ENCODE assay signal across 8 mouse cellular contexts in the genomic region with DNA sequence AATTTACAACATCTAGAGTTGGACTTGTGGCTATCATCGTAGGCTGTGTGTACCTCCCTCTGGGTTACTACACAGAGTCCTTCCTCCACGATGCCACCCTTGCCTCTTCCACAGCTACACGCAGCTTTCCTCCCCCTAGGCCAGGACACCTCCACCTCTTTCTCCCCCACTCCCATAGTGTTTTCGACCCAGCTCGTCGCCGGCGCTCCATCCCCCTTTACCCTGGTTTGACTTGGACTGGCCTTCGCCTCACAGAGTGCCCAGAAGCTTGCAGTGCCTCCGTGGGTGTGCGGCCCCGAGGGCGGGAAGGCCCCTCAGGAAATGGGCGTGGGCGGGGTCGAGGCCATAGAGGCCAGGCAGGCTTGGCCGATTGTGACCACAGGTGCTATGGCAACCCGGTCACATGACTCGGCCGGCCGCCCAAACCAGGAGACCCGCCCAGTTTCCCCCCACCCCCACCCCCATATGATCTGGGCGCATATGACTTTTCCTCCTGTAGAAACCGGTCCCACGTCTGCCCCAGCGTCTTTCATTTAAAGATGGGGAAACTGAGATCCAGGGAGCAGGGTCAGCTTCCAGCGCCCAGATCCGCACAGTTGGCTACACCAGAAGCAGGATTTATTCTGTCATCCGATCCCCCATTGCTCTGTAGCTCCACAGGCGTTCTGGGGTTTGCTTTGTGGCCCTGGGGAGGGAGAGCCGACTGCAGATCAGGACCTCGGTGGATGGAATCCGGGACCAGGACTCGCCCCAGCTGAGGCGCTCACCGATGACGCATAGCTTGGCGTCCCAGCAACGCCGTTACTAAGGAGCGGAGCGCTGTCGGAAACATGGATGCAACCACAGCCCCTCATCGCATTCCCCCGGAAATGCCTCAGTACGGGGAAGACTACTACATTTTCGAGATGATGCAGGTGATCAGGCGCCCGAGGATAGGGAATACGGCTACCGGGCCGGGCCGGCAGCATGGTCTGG. TPM values are rescaled to one million over a fixed set of nuclear protein-coding genes. Genes with fewer than 3 reads are reported as not detected.
DNase-seq lines count a peak whose midpoint lies in the region; ATAC-seq lines count a peak whose summit lies in the region.

Gene Spaca9, minus strand, starts transcription at position 367 of the 975 bp plus-strand sequence.
Gene Ak8, plus strand, starts transcription at position 804 of the 975 bp plus-strand sequence.

- peaks cover 8% of the 10 kb centered on the region for H3K4me1 ChIP-seq in embryonic facial prominence, embryonic 13.5 days
- peaks cover 22% of the 10 kb centered on the region for H3K4me1 ChIP-seq in heart, embryonic 10.5 days
- peaks cover 28% of the 10 kb centered on the region for H3K4me1 ChIP-seq in kidney, embryonic 15.5 days

- ATAC-seq in embryonic facial prominence, embryonic 13.5 days (ENCODE audit: insufficient number of reproducible peaks, insufficient read depth, low FRiP score, low TSS enrichment, low read depth) = peak; percentile 72
- peak; percentile 86 for ATAC-seq in kidney, embryonic 15.5 days (replicated peaks; ENCODE audit: low FRiP score)
- peak; percentile 33; the same call in 1 of the 2 replicates for ATAC-seq in monocyte, adult 5-6 weeks (replicated peaks; ENCODE audit: insufficient number of reproducible peaks, low FRiP score, low TSS enrichment, poor library complexity, severe bottlenecking)

- H3K4me2 ChIP-seq in embryonic facial prominence, embryonic 13.5 days = peak within 1 kb of the TSS; percentile 91
- peak within 1 kb of the TSS; percentile 64 for H3K4me2 ChIP-seq in kidney, embryonic 15.5 days

- no peaks in the 10 kb centered on the region for H3K9me3 ChIP-seq in embryonic facial prominence, embryonic 13.5 days
- no peaks in the 10 kb centered on the region for H3K9me3 ChIP-seq in heart, embryonic 10.5 days
- H3K9me3 ChIP-seq in kidney, embryonic 15.5 days (replicated peaks) = no peaks in the 10 kb centered on the region

- peak within 1 kb of the TSS; percentile 79 for H3K9ac ChIP-seq in embryonic facial prominence, embryonic 13.5 days
- peak within 1 kb of the TSS; percentile 68 for H3K9ac ChIP-seq in kidney, embryonic 15.5 days

- DNase-seq in 3T3-L1 (ENCODE audit: low read depth, low spot score) (peak; percentile 83), liver (peak; percentile 73)
- DNase-seq in adrenal gland, postnatal 36 days = peak; percentile 87 to 88
- peak; percentile 97 for DNase-seq in heart, embryonic 10.5 days (ENCODE audit: low spot score)
- peak; percentile 78 to 81 for DNase-seq in spleen, postnatal 36 days (ENCODE audit: low spot score in 2 of 2)

- peak within 1 kb of the TSS; percentile 64; the same call in 1 of the 2 replicates for H3K27ac ChIP-seq in embryonic facial prominence, embryonic 13.5 days
- peak within 1 kb of the TSS; percentile 81 for H3K27ac ChIP-seq in heart, embryonic 10.5 days
- peak within 1 kb of the TSS; percentile 82 for H3K27ac ChIP-seq in kidney, embryonic 15.5 days

- peak within 1 kb of the TSS; percentile 65 for H3K4me3 ChIP-seq in embryonic facial prominence, embryonic 13.5 days
- H3K4me3 ChIP-seq in heart, embryonic 10.5 days = peak within 1 kb of the TSS; percentile 79
- peak within 1 kb of the TSS; percentile 61 for H3K4me3 ChIP-seq in kidney, embryonic 15.5 days (replicated peaks)

- WGBS in embryonic facial prominence, embryonic 13.5 days = 2% methylated on average over 53 of the region's 53 CpGs
- WGBS in heart, embryonic 10.5 days = under 1% methylated on average over 53 of the region's 53 CpGs
- WGBS in kidney, embryonic 15.5 days = under 1% methylated on average over 53 of the region's 53 CpGs

- H3K27me3 ChIP-seq in embryonic facial prominence, embryonic 13.5 days = no peaks in the 10 kb centered on the region
- peaks cover 14% of the 10 kb centered on the region for H3K27me3 ChIP-seq in heart, embryonic 10.5 days (ENCODE audit: insufficient read depth, poor library complexity, severe bottlenecking)
- 0 out of 2 replicates have a peak, but pooled peaks cover 3% of the 10 kb centered on the region for H3K27me3 ChIP-seq in kidney, embryonic 15.5 days

- no peaks in the 10 kb centered on the region for H3K36me3 ChIP-seq in embryonic facial prominence, embryonic 13.5 days
- H3K36me3 ChIP-seq in heart, embryonic 10.5 days = no peaks in the 10 kb centered on the region
- no peaks in the 10 kb centered on the region for H3K36me3 ChIP-seq in kidney, embryonic 15.5 days

RNA-seq across cellular contexts. Expression of gene Spaca9, which starts in this region (rescaled TPM):
- under 1 TPM; 0.53 to 0.59 TPM for total RNA-seq in adrenal gland, postnatal 36 days (2021)
- 0.89 and 1.1 TPM in 2 replicates for polyA plus RNA-seq in embryonic facial prominence, embryonic 13.5 days (2015; fragmentation: Nextera tagmentation; extraction: Ambion mirVana)
- 3.2 and 4.7 TPM in 2 replicates for polyA plus RNA-seq in heart, embryonic 10.5 days (2016; fragmentation: Nextera tagmentation; extraction: Ambion mirVana)
- 2.7 and 3.0 TPM in 2 replicates for polyA plus RNA-seq in kidney, embryonic 15.5 days (2015; fragmentation: Nextera tagmentation; extraction: Ambion mirVana)
- 1.3 to 10.1 TPM (median 3.3 TPM) in 3 replicates for total RNA-seq in monocyte, adult 5-6 weeks (2017)

RNA-seq across cellular contexts. Expression of gene Ak8, which starts in this region (rescaled TPM):
- under 1 TPM; 0.63 to 0.82 TPM for total RNA-seq in adrenal gland, postnatal 36 days (2021)
- 0.77 and 0.90 TPM in 2 replicates for polyA plus RNA-seq in embryonic facial prominence, embryonic 13.5 days (2015; fragmentation: Nextera tagmentation; extraction: Ambion mirVana)
- polyA plus RNA-seq in heart, embryonic 10.5 days (2016; fragmentation: Nextera tagmentation; extraction: Ambion mirVana) = 0.55 and 1.1 TPM in 2 replicates
- polyA plus RNA-seq in kidney, embryonic 15.5 days (2015; fragmentation: Nextera tagmentation; extraction: Ambion mirVana) = 0.99 and 1.0 TPM in 2 replicates
- 0.39 to 1.6 TPM in 2 of 3 replicates, not detected in the other for total RNA-seq in monocyte, adult 5-6 weeks (2017)

Comparison
In these comparisons a context has a peak if more than half of its experiments do, and no peak if none do; other contexts are left out.
1. Peak in every context shown above with its lines: DNase-seq, ATAC-seq, H3K4me3 ChIP-seq and H3K27ac ChIP-seq.
2. Peak in DNase-seq in adrenal gland, postnatal 36 days; RNA of the genes that start here not detected or under 1 TPM.
3. ATAC-seq: peak in every context shown above with its lines; median percentile 86 in kidney, embryonic 15.5 days; 72 in embryonic facial prominence, embryonic 13.5 days; 33 in monocyte, adult 5-6 weeks.